Mouse (Mus musculus) left cerebral cortex, postnatal 14 days (tissue): ENCODE data around the gene Gmds. TPM values are rescaled to one million over a fixed set of nuclear protein-coding genes. Genes with fewer than 3 reads are reported as not detected.

ENCODE experiments used
- DNase-seq, 2 experiments: peaks; one replicate each; pipeline ENCODE4 v3.0.0; 2021 to 2022; ENCODE audit warnings: low spot score in 2 of 2, mixed read lengths in 1 of 2
- intact Hi-C: fragments of 180-260 bp; cut with DNase I; formaldehyde crosslinking; loops from one replicate; pipeline ENCODE4 v1.15.1; 2025
- total RNA-seq, 2 experiments: library from RNA; stranded (reverse); gene quantifications; 2 replicates each; pipeline ENCODE4 v1.2.3; 2021

The Gmds gene
- total RNA-seq, 2 experiments from 2014 or later = 12.8 to 14.0 TPM

DNA sequence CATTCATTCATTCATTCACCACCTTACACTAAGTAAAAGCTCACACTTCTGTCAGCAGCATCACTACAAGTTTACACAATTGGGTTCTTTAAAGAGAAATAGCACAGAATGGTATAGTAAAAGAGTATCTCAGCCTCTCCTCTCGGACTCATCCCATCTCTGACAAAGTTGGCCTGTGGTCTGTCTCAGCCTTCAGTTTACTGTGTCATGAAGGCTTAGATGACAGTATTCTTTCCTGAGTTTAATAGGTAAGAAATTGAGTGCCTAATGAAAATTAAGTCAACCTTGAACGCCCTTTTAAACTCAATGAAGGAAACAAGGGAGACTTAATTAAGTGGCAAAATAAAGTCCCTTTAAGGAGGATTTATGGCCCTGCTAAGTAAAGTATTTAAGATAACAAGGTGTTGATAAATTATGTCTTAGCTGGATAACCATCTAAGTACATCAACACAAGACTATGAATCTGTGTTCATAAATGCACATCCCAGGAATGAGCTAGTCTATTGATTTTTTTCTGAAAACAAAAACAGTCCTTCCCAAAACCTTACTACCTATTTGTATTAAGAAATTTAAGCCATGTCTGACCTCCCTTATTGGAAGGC is 160.6 kb downstream of the Gmds start:
- intact Hi-C loops = no loop called here
- DNase-seq = no peak

DNA sequence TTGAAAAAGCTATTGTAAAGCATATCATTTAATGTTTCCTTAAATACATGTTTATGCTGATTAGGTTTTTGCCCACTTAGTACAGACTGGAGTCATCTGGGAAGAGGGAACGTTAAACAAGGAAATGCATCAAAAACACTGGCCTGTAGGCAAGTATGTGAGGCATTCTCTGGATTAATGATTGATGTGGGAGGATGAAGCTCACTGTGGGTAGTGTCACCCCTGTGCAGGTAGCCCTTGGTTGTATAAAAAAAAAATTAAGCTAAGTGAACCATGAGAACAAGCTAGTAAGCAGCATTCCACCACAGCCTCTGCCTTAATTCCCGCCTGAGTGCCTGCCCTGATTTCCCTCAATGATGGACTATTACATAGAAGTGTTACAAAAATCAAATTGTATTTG is 163.5 kb downstream of the Gmds start:
- DNase-seq = no peak
- intact Hi-C loops = no loop called here

DNA sequence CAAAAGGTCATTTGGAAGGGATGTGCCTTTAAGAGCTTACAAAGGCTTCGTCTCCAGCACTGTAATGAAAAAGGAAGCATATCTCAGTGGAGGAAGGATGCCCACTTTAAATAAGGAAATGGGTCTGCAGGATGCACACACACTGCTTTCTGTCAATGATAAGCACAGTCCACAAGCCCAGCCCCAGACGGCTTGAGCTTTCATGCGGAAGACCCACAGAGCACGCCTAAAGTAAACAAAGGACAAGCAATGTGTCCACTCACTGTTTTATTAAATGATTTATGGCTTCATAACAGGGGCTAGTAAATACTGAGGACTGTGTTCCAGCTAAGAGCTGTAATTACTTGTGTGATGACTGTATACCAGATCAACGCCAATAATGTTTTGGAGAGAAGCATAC is 169.4 kb downstream of the Gmds start:
- intact Hi-C loops = no loop called here
- DNase-seq = no peak

DNA sequence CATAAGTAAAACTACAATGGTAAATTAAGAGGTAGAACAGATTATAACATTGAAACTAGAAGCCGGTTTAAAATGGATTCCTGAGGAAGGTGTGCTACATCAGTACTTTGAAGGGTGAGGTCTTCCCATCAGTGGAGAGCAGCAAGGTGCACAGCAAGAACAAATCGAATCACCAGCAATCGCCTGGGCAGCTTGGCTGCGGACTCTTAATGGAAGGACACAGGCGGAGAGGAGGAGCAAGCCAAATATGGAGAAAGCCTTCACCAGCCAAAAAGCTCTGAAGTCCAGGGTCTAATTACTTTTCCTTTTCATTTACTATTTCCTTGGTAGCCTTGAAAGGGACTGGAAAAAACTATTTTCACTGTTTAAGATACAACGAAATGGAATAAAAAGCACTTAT is 170.7 kb downstream of the Gmds start:
- DNase-seq = no peak
- intact Hi-C loops = no loop called here

DNA sequence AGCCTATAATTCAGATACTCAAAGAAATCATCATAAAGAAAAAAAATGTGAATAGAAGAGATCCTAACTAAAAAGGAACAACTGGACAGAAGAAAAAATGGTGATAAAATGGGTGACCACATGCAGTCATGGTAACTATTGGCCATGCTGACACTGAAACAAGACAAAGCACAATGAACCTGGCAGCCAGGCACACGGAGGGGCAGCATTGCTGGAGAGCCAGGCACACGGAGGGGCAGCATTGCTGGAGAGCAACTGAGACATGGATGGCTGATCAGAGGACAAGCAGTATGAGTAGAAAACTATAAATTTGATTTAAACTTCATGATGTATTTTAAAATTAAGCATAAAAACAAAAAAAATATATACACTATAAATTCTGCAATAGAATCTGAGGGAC is 173.0 kb downstream of the Gmds start:
- intact Hi-C loops = no loop called here
- no peak for DNase-seq

DNA sequence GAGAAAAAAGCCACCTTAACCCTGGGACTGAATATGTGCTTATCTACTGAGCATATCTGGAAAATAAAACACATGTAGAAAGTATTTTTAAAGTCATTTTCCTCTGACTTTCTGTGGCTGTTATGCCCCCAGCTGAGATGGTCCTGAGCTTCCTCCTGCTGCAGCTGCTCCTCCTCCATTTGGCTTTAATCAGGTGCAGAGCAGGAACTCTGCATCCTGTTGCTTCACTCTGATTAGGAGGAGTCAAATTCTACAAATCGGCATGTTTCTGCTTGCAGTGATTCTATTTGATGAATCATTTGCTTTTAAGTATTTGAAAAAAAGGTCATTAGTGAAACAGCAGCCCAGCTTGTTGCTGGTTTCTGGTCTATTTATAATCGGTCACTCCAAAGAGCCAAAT is 177.0 kb downstream of the Gmds start:
- intact Hi-C loops = no loop called here
- no peak for DNase-seq

DNA sequence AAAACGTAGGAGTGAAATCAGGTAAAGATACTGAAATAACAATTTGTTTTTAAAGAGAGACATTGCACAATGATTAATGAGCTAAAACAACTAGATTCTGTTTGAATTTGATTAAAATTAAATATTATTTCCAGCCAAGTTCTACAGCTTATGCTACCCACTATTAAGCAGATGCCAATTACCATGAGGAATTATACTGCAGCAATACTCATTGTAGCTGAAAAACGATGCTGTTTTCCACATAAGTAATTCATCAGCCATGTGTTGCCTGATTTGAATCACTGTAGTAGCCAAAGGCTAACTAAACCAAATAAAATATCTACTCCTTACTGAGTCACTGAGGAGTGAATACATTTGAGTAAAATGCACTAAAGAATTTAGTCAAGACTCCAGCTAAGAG is 180.3 kb downstream of the Gmds start:
- no peak for DNase-seq
- intact Hi-C loops = no loop called here

DNA sequence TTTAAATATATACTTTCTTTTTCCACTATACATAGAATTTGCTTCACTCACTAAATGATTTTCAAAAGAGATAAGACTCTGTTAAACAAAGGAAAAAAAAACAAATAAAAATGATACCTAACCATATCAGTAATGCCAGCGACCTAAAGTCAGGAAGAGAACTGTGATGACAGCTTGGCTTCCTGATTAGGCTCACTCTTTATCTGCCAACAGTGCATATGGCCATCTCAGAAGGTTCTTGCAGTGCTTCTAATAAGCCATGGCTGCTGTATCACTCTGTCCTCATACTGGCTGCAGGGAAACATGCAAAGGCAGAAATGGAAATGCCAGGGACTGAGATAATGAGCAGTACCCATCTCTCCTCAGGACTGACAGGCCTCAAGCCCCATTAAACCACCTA is 192.6 kb downstream of the Gmds start:
- intact Hi-C loops = no loop called here
- DNase-seq = no peak

DNA sequence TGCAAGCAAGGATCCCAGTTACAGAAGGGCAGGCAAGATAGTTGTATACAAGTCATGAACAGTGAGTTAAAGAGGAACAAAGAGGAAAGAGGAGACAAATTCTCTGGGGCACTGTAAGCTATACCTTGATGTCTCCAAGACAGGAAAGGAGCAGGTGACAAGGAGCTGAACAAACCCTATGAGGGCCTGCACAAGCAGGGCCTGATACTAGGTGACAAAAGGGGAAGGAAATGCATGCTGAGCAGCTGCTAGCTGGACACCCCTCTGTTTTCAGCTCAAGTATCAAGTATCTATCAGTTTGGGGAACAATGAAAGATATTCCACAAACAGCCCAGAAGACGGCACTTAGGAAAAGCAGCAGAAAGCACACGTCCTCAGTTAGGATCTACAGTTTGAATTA is 193.4 kb downstream of the Gmds start:
- DNase-seq = no peak
- intact Hi-C loops = no loop called here

DNA sequence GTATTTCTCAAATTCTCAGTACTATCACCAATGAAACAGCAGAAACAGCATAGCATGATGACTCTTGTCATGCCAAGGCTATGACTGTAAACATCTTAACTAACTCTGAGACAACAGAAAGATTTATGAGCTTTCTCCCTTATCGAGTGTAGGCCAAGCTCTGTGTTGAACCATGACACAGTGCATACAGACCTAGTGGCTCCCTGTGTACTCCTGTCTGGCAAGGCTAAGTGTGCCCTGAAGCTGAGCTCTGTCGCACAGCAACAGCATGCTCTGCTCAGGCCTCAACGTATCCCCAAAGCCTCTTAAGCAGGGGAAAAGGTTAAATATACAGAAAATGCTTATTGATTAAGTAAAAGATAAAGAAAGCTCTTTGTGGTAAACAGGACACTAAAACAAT is 194.9 kb downstream of the Gmds start:
- DNase-seq = no peak
- intact Hi-C loops = no loop called here

DNA sequence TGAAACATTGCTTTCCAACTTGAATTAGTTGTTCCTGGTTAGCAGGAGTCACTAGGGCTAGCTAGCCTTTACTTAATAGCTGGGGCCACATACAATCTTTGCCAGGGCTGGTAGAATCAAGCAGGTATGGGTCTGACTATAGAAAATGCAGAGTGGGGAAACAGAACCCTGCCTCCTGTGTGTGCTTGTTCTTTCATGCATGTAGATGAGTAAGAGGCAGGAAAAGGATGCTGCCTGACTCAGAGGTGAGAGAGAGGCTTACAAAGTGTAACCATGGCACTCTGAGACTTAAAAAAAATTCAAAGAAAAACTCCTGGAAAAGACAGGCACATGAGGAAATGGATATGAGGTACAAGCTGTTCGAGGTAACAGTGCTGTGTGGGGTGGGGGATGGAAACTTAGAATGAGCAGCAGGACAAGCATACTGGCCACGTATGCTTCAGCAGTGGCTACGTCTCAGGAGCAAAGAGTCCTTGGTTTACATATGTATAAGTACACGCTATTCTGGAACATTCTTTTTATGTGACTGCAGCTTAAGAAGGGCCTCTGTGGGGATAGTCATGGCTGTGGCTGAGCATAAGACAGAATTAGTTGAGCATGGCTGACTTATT is 203.8 kb downstream of the Gmds start:
- peak; percentile 8 to 51 for DNase-seq
- intact Hi-C loops = no loop called here

DNA sequence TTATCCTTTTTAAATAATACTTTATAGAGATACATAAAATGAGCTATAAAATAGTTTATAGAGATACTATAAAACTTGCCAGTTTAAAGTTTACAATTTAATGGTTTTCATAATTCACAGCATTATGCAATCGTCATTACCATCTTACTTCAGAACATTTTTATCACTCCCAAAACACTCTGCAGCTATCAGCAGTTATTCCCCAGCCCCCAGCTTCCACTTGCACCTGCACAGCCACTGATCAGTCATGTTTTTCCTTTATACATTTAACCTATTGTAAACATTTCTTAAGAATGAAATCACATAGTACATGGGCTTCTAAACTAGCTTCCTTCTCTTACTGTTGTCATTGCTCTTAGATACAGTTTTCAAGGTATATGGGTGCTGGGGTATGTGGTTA is 208.6 kb downstream of the Gmds start:
- intact Hi-C loops = no loop called here

DNA sequence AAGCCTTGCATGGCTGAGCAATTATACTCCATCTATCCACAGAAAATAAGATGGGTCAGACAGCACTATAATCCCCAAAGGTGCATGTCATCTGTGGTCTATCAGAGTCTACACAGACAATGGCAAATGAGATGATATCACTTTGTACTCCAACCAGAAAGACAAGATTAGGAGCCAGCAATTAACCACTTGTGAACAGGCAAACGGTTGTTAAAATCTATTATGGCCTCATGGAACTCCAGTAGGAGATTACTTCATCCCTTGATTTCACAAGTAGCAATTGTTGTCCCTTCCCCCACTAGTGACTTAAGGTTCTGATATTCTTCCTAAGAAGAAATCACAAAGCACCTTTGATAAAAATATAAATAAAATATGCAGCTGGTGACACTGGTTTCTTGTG is 220.2 kb downstream of the Gmds start:
- DNase-seq = no peak
- intact Hi-C loops = no loop called here

More for the DNA sequence above, 208.6 kb downstream of the Gmds start:
- DNase-seq = no peak

DNA sequence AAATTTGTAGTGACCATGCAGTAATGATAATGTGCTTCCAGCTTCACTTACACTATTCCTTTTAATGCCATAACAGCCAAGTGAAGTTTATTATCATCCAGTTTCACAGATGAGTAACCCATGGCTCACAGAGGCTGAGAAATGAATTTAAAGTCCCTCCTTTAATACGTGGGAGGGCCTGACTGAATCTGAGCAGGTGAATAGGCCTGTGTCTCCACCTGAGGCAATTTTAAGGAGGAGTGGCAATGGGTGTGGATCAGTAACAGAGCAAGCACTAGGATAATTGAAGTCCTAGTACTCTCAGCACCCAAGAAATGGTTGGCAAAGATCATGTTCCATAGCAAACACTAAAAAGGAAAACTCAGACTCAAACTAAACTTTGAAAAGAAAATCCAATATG is 223.1 kb downstream of the Gmds start:
- no peak for DNase-seq
- intact Hi-C loops = no loop called here

DNA sequence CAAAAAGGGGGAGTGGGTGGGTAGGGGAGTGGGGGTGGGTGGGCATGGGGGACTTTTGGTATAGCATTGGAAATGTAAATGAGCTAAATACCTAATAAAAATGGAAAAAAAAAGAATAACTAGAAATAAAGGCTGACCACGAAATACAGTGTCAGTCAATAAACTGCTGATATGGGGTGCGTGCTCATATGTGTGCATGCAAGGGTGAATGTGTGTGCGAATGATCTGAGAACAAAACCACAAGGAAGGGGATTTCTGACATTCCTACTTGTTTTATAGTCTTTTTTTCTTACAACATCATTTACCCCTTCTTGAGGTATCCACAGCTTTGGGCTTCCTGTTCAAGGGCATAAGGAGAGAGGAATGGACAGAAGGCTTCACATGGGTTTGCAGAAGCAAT is 224.7 kb downstream of the Gmds start:
- DNase-seq = no peak
- intact Hi-C loops = no loop called here

DNA sequence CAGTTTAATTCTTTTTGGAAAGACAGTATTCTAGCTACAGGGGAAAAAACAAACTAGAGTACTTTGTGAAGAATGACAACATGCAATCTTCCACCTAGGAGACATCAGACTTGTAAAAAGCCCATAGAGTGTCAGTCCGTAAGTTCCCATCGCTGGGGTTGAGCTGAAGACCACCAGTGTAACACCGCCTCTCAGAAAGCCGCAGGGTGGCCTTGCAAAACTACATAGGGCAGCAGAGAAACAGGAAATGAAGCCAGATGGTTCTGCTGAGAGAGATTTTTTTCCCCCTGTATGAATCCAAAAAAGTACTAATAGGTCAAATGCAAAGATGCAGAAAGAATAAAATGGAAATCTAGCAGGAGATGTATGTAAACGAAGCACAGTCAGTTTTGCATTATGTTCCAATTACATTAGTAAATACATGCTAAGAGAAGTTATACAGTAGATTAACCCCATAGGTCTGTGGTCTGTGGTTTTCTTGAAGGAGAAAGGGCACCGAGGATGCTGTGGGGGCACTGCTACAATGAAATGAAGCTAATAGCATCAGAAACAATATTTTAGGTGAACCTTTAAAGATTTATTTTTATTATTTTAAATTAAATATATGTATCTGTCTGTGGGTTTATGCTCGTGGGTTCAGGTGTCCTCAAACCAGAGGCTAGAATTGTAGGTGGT is 250.1 kb downstream of the Gmds start:
- intact Hi-C loops = no loop called here
- no peak for DNase-seq

DNA sequence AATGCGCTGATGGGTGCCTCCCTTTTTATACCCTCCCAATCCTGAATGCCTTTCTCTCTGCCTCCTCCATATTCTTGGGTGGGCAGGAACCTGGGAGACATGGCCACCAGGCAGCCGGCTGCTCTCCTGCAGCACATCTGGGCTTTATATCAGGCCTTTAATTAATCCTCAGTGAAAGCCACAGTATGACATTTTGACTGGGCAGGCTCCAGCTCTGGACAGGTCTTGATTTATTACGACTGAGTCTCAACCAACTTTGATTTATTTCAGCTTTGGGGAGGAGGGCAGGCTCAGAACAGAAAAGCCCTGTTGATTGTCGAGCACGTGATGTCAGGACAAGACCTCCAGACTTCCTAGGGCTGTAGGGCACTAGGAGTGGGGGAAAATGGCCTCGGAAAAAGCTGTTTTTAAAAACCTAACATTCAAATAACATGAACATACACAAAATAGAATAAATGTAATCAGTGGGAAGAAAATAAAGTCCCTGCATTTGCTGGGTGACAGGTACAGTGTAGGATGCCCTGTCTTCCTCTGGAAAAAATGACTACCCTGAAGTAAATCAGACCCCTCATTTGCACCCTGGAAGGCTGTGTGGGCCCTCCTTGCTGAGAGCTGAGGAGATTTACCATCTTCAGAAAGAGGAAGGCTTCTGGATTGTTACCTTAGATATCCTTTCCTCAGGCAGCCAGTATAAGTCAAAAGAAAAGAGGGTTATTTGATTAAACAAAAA is 257.9 kb downstream of the Gmds start:
- no peak for DNase-seq
- intact Hi-C loops = no loop called here

DNA sequence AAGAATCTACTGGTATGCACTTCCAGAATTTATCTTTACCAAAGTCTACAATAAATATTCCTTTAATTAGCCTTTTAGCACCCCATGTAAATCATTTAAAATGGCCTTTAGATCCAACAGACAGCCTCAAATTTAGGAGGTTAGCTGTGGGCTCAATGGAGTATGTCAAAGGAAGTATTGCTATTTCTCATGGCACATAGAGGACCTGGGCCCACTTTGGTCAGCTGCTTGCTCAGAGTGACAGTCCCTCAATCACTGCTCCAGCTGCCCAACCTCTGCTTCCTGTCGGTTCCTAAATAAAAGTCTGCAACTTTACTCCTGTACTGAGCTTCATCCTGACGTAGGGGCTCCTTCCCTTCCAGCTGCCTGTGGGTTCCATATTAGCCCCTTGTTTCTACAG is 264.9 kb downstream of the Gmds start:
- intact Hi-C loops = no loop called here
- DNase-seq = no peak

DNA sequence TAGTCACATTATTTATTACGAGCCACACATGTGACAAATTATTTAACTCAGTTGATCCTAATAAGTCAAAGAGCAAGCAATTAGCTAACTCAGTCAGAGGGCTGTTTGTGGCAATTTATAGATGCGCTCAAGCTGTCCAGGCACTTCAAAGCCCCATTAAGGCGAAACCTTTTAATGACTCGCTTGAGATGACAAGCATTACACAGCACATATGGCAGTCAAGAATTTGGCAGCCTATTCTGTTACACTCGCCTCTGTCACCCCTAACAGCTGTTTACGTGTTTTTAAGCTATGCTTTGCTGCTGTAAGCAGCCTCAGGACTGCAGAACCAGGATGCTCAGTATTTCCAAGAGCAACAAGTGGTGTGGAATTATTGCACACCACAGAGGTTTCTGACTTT is 283.2 kb downstream of the Gmds start:
- DNase-seq = no peak
- intact Hi-C loops = no loop called here

DNA sequence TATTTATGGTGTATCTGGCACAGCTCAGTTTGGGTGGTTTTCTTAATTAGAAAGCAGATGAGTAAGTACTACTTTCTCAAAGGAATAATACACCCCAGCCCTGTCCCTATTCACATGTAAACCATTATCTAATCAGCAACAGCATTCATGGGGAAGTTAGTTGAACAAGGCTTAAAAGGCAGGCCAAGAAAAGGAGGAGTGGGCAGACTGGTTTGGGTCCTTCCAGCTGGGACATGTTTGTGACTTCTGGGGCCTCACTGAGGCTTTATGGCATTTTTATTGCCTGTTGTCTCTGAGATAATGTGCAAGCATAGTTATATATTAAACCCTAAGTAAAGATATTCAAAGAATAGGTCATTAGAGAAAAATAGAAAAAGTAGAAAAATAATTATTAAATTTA is 285.0 kb downstream of the Gmds start:
- intact Hi-C loops = no loop called here

More for the DNA sequence above, 285.0 kb downstream of the Gmds start:
- DNase-seq = no peak
